Mouse (Mus musculus): Measurements from ENCODE around the gene Nebl.

- TF ChIP-seq MYOD1 (IDR thresholded peaks at IDR 0.05; ENCODE audit: control insufficient read depth in 1 of 3, insufficient read length in 2 of 3, low read depth in 2 of 3) (no peak), USF1 (IDR thresholded peaks at IDR 0.05; ENCODE audit: low read depth) (no peak), CEBPB (IDR thresholded peaks at IDR 0.05; ENCODE audit: insufficient read depth, poor library complexity, severe bottlenecking) (no peak), POLR2A (IDR thresholded peaks at IDR 0.05; ENCODE audit: insufficient read length, low read depth) (no peak), MYOG (IDR thresholded peaks at IDR 0.05; ENCODE audit: control insufficient read depth in 1 of 3, insufficient read depth in 1 of 3, insufficient read length in 2 of 3, low read depth in 2 of 3) (no peak), TCF12 (IDR thresholded peaks at IDR 0.05; ENCODE audit: insufficient read depth, poor library complexity, severe bottlenecking) (no peak)
Observed at GRCm38 (mm10) chr2:17741555-17741954, 10.3 kb upstream of the Nebl start.

All from myocyte (in vitro differentiated cells).